Mouse (Mus musculus) midbrain, embryonic 13.5 days (tissue): ENCODE measurements around the gene Miox. TPM values are rescaled to one million over a fixed set of nuclear protein-coding genes. Genes with fewer than 3 reads are reported as not detected.

ENCODE experiments used
- microRNA-seq: library from miRNA; unstranded; fragments of <30 nt; microRNA quantifications from one replicate; pipeline ENCODE4, GENCODE M21; 2016
- polyA plus RNA-seq: library from polyadenylated mRNA; unstranded; fragments of >200 nt; fragmentation: Nextera tagmentation; extraction: Ambion mirVana; gene quantifications from 2 replicates; pipeline ENCODE4 v1.2.1, GENCODE M21; 2015

The Miox gene
- polyA plus RNA-seq, 1 experiment from 2014 or later: not detected

Small RNA genes within 50 kb of the gene (microRNA-seq; reads per million reads assigned to microRNA genes)
- 0.82 reads per million for gene Mir6959

Other genes with a start within 250 kb of the Miox start
- 20.2 and 23.9 TPM in 2 replicates for gene Selenoo, start 245.3 kb upstream of the Miox start, polyA plus RNA-seq
- 17.4 and 19.9 TPM in 2 replicates for gene Tubgcp6, start 211.3 kb upstream of the Miox start, polyA plus RNA-seq
- 25.0 and 26.0 TPM in 2 replicates for gene Hdac10, start 205.7 kb upstream of the Miox start, polyA plus RNA-seq
- 8.2 TPM in 2 replicates for gene Mapk12, start 193.7 kb upstream of the Miox start, polyA plus RNA-seq
- 39.8 and 44.2 TPM in 2 replicates for gene Mapk11, start 184.8 kb upstream of the Miox start, polyA plus RNA-seq
- 102 and 115 TPM in 2 replicates for gene Plxnb2, start 153.6 kb upstream of the Miox start, polyA plus RNA-seq
- gene Dennd6b, start 137.9 kb upstream of the Miox start, polyA plus RNA-seq: 84.0 and 85.3 TPM in 2 replicates
- 75.7 and 86.6 TPM in 2 replicates for gene Ppp6r2, start 122.8 kb upstream of the Miox start, polyA plus RNA-seq
- 80.6 and 88.7 TPM in 2 replicates for gene Sbf1, start 19.1 kb upstream of the Miox start, polyA plus RNA-seq
- not detected in 2 replicates for gene Adm2, start 11.7 kb upstream of the Miox start, polyA plus RNA-seq
- 32.1 and 36.4 TPM in 2 replicates for gene Lmf2, start 21.3 kb downstream of the Miox start, polyA plus RNA-seq
- gene Ncaph2, start 21.3 kb downstream of the Miox start, polyA plus RNA-seq: 121 and 130 TPM in 2 replicates
- gene Sco2, start 39.4 kb downstream of the Miox start, polyA plus RNA-seq: 7.3 and 9.4 TPM in 2 replicates
- 2.3 and 2.4 TPM in 2 replicates for gene Tymp, start 42.6 kb downstream of the Miox start, polyA plus RNA-seq
- 1.3 TPM in 2 replicates for gene Odf3b, start 44.9 kb downstream of the Miox start, polyA plus RNA-seq
- not detected in 2 replicates for gene Klhdc7b, start 50.5 kb downstream of the Miox start, polyA plus RNA-seq
- not detected in 2 replicates for gene Syce3, start 76.1 kb downstream of the Miox start, polyA plus RNA-seq
- 0.94 and 1.3 TPM in 2 replicates for gene Cpt1b, start 91.5 kb downstream of the Miox start, polyA plus RNA-seq
- 6.6 and 6.9 TPM in 2 replicates for gene C730034F03Rik, start 95.2 kb downstream of the Miox start, polyA plus RNA-seq
- gene Gm44502, start 95.3 kb downstream of the Miox start, polyA plus RNA-seq: not detected in 2 replicates
- 79.7 and 81.4 TPM in 2 replicates for gene Chkb, start 95.5 kb downstream of the Miox start, polyA plus RNA-seq
- 72.9 and 75.9 TPM in 2 replicates for gene Mapk8ip2, start 119.5 kb downstream of the Miox start, polyA plus RNA-seq
- gene Arsa, start 143.0 kb downstream of the Miox start, polyA plus RNA-seq: 16.7 and 17.6 TPM in 2 replicates
- gene Shank3, start 165.2 kb downstream of the Miox start, polyA plus RNA-seq: 13.3 and 14.8 TPM in 2 replicates
- 2.5 and 2.6 TPM in 2 replicates for gene Acr, start 233.9 kb downstream of the Miox start, polyA plus RNA-seq